Mouse (Mus musculus): Measurements from ENCODE around the gene Med18. TPM values are rescaled to one million over a fixed set of nuclear protein-coding genes. Genes with fewer than 3 reads are reported as not detected.

Med18 gene
- polyA plus RNA-seq, 1 experiment: 5.3 TPM

DNA sequence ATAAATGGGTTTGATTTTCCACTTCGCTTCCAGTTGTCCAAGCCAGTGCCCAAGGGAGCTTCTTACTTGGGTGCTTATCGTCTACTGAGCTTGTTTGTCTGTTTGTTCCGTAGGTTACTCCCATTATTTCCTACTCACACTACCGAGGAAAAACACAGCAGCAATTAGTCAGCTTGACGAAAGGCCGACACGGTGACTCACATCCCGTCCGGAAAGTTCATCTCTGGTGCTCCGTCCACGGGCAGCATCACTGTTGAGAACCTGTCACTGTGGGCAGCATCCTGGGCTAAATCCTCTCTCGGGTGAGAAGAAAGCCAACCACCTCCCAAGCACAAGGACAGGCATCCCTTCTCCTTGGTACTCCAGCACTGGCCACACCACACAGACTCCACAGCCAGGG lies 17.6 kb downstream of the Med18 start:
- TF ChIP-seq SRF (IDR thresholded peaks at IDR 0.05; ENCODE audit: control insufficient read depth, insufficient read length, low read depth): no peak
- no peak for TF ChIP-seq MYOG (IDR thresholded peaks at IDR 0.05; ENCODE audit: control insufficient read depth in 1 of 3, insufficient read depth in 1 of 3, insufficient read length in 2 of 3, low read depth in 2 of 3)
- no peak for TF ChIP-seq USF1 (IDR thresholded peaks at IDR 0.05; ENCODE audit: low read depth)
- no peak for TF ChIP-seq POLR2AphosphoS2 (IDR thresholded peaks at IDR 0.05; ENCODE audit: insufficient read length, low read depth)
- no peak for TF ChIP-seq TCF3 (IDR thresholded peaks at IDR 0.05; ENCODE audit: insufficient read length, low read depth)
- TF ChIP-seq MYOD1 (IDR thresholded peaks at IDR 0.05; ENCODE audit: control insufficient read depth in 1 of 3, insufficient read length in 2 of 3, low read depth in 2 of 3): no peak
- no peak for TF ChIP-seq CEBPB (IDR thresholded peaks at IDR 0.05; ENCODE audit: insufficient read depth, poor library complexity, severe bottlenecking)
- no peak for TF ChIP-seq POLR2A (IDR thresholded peaks at IDR 0.05; ENCODE audit: insufficient read length, low read depth)
- TF ChIP-seq REST (IDR thresholded peaks at IDR 0.05; ENCODE audit: insufficient read depth, insufficient read length): no peak
- TF ChIP-seq E2F4 (IDR thresholded peaks at IDR 0.05; ENCODE audit: insufficient read depth): no peak
- Histone ChIP-seq H3K4me2 (ENCODE audit: low read depth) (peak overlapping the region; percentile 38), H3K4me3 (no peak overlapping the region), H3K36me3 (ENCODE audit: control insufficient read depth, insufficient read depth) (no peaks in the 10 kb centered on the region), H3K79me2 (ENCODE audit: control insufficient read depth, insufficient read depth) (no peaks in the 10 kb centered on the region), H3ac (ENCODE audit: control insufficient read depth, insufficient read length) (no peak overlapping the region), H3K27me3 (ENCODE audit: control insufficient read depth, insufficient read depth, insufficient read length) (no peaks in the 10 kb centered on the region)

DNA sequence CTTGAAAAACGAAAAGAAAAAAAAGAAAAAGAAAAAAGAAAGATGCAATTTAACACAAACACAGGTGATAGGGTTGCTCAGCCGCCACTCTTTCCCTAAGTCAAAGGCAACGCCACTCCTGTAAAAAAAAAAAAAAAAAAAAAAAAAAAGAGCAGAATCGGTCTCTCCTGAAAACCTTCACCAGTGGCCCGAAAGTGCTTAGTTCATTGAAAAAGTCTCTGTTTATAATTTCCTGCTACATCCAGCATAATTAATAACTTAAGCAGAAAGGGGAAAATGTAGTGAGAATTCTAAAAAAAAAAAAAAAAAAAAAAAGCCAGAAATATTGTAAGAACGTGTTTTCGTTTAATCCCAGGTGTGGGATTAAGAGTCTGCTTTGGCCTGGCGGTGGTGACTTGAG lies 19.2 kb downstream of the Med18 start:
- H3K4me2 ChIP-seq (ENCODE audit: low read depth): no peak overlapping the region
- no peaks in the 10 kb centered on the region for H3K79me2 ChIP-seq (ENCODE audit: control insufficient read depth, insufficient read depth)
- TF ChIP-seq REST (IDR thresholded peaks at IDR 0.05; ENCODE audit: insufficient read depth, insufficient read length): no peak
- TF ChIP-seq MAX (IDR thresholded peaks at IDR 0.05; ENCODE audit: low read depth): no peak
- no peak for TF ChIP-seq USF1 (IDR thresholded peaks at IDR 0.05; ENCODE audit: low read depth)
- TF ChIP-seq CEBPB (IDR thresholded peaks at IDR 0.05; ENCODE audit: insufficient read depth, poor library complexity, severe bottlenecking): no peak
- no peak for TF ChIP-seq MYOG (IDR thresholded peaks at IDR 0.05; ENCODE audit: control insufficient read depth in 1 of 3, insufficient read depth in 1 of 3, insufficient read length in 2 of 3, low read depth in 2 of 3)
- TF ChIP-seq TCF3 (IDR thresholded peaks at IDR 0.05; ENCODE audit: insufficient read length, low read depth): no peak
- TF ChIP-seq E2F4 (IDR thresholded peaks at IDR 0.05; ENCODE audit: insufficient read depth): no peak
- no peak for TF ChIP-seq POLR2AphosphoS2 (IDR thresholded peaks at IDR 0.05; ENCODE audit: insufficient read length, low read depth)
- TF ChIP-seq MYOD1 (IDR thresholded peaks at IDR 0.05; ENCODE audit: control insufficient read depth in 1 of 3, insufficient read length in 2 of 3, low read depth in 2 of 3): no peak
- TF ChIP-seq POLR2A (IDR thresholded peaks at IDR 0.05; ENCODE audit: insufficient read length, low read depth): no peak
- no peak overlapping the region for H3ac ChIP-seq (ENCODE audit: control insufficient read depth, insufficient read length)
- no peaks in the 10 kb centered on the region for H3K36me3 ChIP-seq (ENCODE audit: control insufficient read depth, insufficient read depth)
- no peaks in the 10 kb centered on the region for H3K27me3 ChIP-seq (ENCODE audit: control insufficient read depth, insufficient read depth, insufficient read length)
- no peak overlapping the region for H3K4me3 ChIP-seq

DNA sequence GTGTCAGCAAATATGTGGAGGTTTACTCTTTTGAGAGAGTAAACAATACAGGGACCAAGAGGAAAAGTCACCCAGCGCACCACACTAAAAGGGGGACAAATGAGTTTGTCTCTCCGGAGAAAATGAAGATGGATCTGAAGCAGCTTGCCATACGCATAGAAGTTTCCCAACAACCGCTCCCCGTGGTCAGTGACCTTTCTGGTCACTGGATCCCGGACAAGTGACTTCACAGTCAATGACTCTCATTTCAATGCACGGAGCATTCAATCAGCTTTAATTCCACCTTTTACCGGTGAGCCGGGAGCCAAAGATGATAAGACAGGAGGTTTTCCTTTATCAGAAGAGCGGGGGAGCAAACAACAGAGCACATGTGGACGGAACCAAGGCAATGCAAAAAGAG lies 25.9 kb downstream of the Med18 start:
- Histone ChIP-seq H3ac (ENCODE audit: control insufficient read depth, insufficient read length) (no peak overlapping the region), H3K4me3 (no peak overlapping the region), H3K36me3 (ENCODE audit: control insufficient read depth, insufficient read depth) (no peaks in the 10 kb centered on the region), H3K79me2 (ENCODE audit: control insufficient read depth, insufficient read depth) (no peaks in the 10 kb centered on the region), H3K27me3 (ENCODE audit: control insufficient read depth, insufficient read depth, insufficient read length) (no peaks in the 10 kb centered on the region), H3K4me2 (ENCODE audit: low read depth) (no peak overlapping the region)
- no peak for TF ChIP-seq TCF3 (IDR thresholded peaks at IDR 0.05; ENCODE audit: insufficient read length, low read depth)
- TF ChIP-seq POLR2A (IDR thresholded peaks at IDR 0.05; ENCODE audit: insufficient read length, low read depth): no peak
- TF ChIP-seq POLR2AphosphoS2 (IDR thresholded peaks at IDR 0.05; ENCODE audit: insufficient read length, low read depth): no peak
- no peak for TF ChIP-seq USF1 (IDR thresholded peaks at IDR 0.05; ENCODE audit: low read depth)
- no peak for TF ChIP-seq E2F4 (IDR thresholded peaks at IDR 0.05; ENCODE audit: insufficient read depth)
- TF ChIP-seq MAX (IDR thresholded peaks at IDR 0.05; ENCODE audit: low read depth): no peak
- TF ChIP-seq SRF (IDR thresholded peaks at IDR 0.05; ENCODE audit: control insufficient read depth, insufficient read length, low read depth): no peak
- TF ChIP-seq MYOG (IDR thresholded peaks at IDR 0.05; ENCODE audit: control insufficient read depth in 1 of 3, insufficient read depth in 1 of 3, insufficient read length in 2 of 3, low read depth in 2 of 3): no peak
- no peak for TF ChIP-seq TCF12 (IDR thresholded peaks at IDR 0.05; ENCODE audit: insufficient read depth, poor library complexity, severe bottlenecking)
- TF ChIP-seq CEBPB (IDR thresholded peaks at IDR 0.05; ENCODE audit: insufficient read depth, poor library complexity, severe bottlenecking): no peak
- TF ChIP-seq MYOD1 (IDR thresholded peaks at IDR 0.05; ENCODE audit: control insufficient read depth in 1 of 3, insufficient read length in 2 of 3, low read depth in 2 of 3): no peak
- TF ChIP-seq REST (IDR thresholded peaks at IDR 0.05; ENCODE audit: insufficient read depth, insufficient read length): no peak

DNA sequence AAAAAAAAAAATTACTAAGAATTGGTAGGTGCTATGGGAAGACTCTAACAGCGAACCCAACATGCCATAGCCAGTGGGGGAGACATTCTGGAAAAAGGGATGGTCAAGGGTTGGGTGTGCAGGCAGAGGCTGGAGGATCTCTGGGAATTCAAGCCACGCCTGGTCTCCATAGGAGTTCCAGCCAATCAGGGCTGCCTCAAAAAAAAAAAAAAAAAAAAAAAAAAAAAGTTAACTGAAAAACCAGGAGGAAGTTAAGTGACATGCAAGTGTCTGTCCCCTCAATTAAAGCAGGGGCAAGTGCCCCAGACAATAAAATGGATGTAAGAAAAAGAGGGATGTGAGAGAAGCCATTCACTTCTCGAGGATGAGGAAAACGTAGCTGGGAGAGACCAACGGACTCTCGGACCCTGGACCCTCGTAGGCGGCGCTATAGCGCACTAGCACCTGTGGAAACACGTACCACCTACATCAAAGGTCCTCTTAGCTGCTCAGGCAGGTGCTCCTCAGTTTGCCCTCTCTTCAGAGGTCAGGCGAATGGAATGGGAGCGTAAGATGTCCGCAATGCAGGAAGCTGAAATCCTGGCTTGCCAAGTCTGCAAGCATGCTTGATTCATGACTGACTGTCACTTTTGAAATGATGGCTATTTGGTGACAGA lies 30.9 kb downstream of the Med18 start:
- TF ChIP-seq REST (IDR thresholded peaks at IDR 0.05; ENCODE audit: insufficient read depth, insufficient read length): no peak
- no peak for TF ChIP-seq CEBPB (IDR thresholded peaks at IDR 0.05; ENCODE audit: insufficient read depth, poor library complexity, severe bottlenecking)
- TF ChIP-seq USF1 (IDR thresholded peaks at IDR 0.05; ENCODE audit: low read depth): no peak
- no peak for TF ChIP-seq MAX (IDR thresholded peaks at IDR 0.05; ENCODE audit: low read depth)
- no peak for TF ChIP-seq MYOD1 (IDR thresholded peaks at IDR 0.05; ENCODE audit: control insufficient read depth in 1 of 3, insufficient read length in 2 of 3, low read depth in 2 of 3)
- H3K27me3 ChIP-seq (ENCODE audit: control insufficient read depth, insufficient read depth, insufficient read length): no peaks in the 10 kb centered on the region
- H3K36me3 ChIP-seq (ENCODE audit: control insufficient read depth, insufficient read depth): no peaks in the 10 kb centered on the region
- no peaks in the 10 kb centered on the region for H3K79me2 ChIP-seq (ENCODE audit: control insufficient read depth, insufficient read depth)
- peak overlapping the region; percentile 55 for H3K4me2 ChIP-seq (ENCODE audit: low read depth)
- no peak overlapping the region for H3K4me3 ChIP-seq
- no peak overlapping the region for H3ac ChIP-seq (ENCODE audit: control insufficient read depth, insufficient read length)

DNA sequence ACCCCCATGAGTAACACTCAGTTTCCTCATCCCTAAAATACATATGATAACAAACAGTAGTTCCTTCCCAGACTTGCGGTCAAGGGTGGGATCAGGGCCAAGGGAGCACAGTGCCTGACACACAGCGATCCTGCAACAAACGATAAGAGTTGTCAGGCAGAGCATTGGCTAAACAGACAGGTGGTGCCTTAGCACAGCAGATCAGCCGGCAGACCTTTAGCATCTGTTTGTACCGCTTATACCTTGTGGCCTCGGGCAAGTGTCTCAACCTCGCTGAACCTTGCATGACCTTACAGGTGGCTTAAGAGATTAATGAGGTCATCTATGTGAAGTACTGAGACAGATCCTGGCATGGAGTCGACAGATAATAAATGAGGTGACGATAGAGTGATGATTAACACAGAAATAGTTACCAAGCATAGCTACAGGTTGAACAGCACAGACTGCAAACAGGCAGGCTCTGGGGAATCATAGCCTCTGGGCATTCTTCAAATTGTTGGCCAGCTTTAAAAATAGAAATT lies 35.6 kb downstream of the Med18 start:
- H3ac ChIP-seq (ENCODE audit: control insufficient read depth, insufficient read length): no peak overlapping the region
- no peaks in the 10 kb centered on the region for H3K27me3 ChIP-seq (ENCODE audit: control insufficient read depth, insufficient read depth, insufficient read length)
- no peaks in the 10 kb centered on the region for H3K36me3 ChIP-seq (ENCODE audit: control insufficient read depth, insufficient read depth)
- no peaks in the 10 kb centered on the region for H3K79me2 ChIP-seq (ENCODE audit: control insufficient read depth, insufficient read depth)
- peak overlapping the region; percentile 44 for H3K4me2 ChIP-seq (ENCODE audit: low read depth)
- TF ChIP-seq MYOD1 (IDR thresholded peaks at IDR 0.05; ENCODE audit: control insufficient read depth in 1 of 3, insufficient read length in 2 of 3, low read depth in 2 of 3): peak in 2 of 3 experiments; percentile 41 to 43
- TF ChIP-seq SRF (IDR thresholded peaks at IDR 0.05; ENCODE audit: control insufficient read depth, insufficient read length, low read depth): no peak
- TF ChIP-seq MYOG (IDR thresholded peaks at IDR 0.05; ENCODE audit: control insufficient read depth in 1 of 3, insufficient read depth in 1 of 3, insufficient read length in 2 of 3, low read depth in 2 of 3): peak in 1 of 3 experiments; percentile 39
- H3K4me3 ChIP-seq: no peak overlapping the region

Measured in myocyte (in vitro differentiated cells).